Mouse (Mus musculus) skeletal muscle tissue, adult 2 months (tissue): ENCODE measurements around the gene Egfl8.

ENCODE experiments used
- DNase-seq: peaks from one replicate; pipeline ENCODE4 v3.0.0-alpha.2; 2012; ENCODE audit warnings: low read depth, low spot score

Egfl8 gene

DNA sequence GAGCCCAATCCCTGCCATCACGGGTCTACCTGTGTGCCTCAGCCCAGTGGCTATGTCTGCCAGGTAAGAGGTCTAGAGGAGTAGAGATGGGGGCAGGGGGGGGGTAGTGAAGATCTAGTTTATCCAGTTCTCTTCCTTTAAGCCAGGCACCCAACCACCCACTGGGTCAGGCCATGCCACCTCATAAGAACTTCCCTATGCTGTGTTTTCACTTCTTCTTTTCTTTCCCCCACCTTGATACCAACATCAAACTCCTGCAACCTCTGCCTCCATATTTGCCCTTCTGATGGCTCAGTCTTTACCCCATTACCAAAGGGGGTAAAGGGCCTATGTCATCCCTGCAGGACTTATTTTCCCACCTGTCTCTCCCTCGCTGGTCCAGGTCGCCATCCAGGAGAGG is 37.7 kb downstream of the Egfl8 start:
- DNase-seq: no peak

DNA sequence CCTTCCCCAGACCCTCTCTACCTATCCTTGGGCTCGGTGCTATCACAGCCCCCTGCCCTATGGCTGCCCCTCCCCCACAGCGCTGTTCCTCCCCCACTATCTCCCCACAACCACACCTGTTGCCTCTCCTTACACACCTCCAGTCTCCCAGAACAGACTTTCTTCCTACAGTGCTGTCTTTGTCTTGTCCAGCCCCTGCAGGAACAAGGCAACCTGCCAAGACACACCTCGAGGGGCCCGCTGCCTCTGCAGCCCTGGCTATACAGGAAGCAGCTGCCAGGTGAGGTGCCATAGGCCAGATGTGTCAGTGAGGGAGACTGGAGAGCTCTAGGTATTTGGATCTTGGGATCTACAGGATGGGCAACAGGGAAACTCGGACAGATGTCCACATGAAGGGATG is 39.2 kb downstream of the Egfl8 start:
- no peak for DNase-seq

DNA sequence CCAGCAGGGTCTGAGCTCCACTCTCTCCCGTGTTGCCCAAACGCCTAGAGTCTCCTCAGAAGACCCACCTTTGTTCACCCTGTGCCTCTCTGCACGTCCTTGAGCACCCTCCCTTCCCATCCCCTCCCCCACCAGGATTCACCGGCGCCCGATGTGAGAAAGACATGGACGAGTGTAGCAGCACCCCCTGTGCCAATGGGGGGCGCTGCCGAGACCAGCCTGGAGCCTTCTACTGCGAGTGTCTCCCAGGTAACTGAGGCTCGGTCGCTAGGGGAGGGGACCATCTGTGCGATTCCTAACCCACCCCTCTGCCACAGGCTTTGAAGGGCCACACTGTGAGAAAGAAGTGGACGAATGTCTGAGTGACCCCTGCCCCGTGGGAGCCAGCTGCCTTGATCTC is 43.4 kb downstream of the Egfl8 start:
- no peak for DNase-seq

DNA sequence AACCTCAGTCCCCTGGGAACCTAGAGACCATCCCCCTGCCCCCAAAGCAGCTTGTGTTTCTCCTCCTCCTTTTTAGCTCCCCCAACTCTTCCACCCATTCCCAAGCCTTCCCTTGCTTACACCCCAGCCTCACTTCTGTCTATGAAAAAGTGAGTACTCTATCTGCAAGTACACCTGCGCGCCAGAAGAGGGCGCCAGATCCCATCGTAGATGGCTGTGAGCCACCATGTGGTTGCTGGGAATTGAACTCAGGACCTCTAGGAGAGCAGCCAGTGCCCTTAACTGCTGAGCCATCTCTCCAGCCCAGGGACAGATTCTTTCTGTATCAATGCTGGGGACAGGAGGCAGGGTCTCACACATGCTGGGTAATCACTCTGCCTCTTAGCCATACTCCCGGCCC is 43.9 kb downstream of the Egfl8 start:
- no peak for DNase-seq

DNA sequence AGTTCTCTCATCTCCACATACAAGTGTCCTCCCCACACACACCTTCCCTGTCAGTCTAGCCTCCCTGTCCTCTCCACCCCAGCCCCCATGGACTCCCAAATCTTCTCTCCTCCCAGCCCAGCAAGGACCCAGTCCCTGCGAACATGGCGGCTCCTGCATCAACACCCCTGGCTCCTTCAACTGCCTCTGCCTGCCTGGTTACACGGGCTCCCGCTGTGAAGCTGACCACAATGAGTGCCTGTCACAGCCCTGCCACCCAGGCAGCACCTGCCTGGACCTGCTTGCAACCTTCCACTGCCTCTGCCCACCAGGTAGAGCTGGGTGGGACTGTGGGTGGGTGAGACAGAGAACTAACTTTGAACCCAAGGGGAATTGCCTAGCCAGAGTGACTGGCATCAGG is 45.9 kb downstream of the Egfl8 start:
- no peak for DNase-seq

DNA sequence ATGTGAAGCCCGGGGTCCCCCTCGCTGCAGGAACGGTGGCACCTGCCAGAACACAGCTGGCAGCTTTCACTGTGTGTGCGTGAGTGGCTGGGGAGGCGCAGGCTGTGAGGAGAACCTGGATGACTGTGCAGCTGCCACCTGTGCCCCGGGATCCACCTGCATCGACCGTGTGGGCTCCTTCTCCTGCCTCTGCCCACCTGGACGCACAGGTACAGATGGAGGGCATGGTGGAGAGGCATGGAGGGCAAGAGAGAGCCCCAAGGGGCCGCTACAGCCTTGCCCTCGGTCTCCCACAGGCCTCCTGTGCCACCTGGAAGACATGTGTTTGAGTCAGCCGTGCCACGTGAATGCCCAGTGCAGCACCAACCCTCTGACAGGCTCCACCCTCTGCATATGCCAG is 47.4 kb downstream of the Egfl8 start:
- DNase-seq: no peak

DNA sequence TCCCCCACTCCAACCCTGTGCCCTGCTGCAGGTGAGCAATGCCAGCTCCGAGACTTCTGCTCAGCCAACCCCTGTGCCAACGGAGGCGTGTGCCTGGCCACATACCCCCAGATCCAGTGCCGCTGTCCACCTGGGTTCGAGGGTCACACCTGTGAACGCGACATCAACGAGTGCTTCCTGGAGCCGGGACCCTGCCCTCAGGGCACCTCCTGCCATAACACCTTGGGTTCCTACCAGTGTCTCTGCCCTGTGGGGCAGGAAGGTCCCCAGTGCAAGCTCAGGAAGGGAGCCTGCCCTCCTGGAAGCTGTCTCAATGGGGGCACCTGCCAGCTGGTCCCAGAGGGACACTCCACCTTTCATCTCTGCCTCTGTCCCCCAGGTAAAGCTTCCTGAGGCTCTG is 48.5 kb downstream of the Egfl8 start:
- DNase-seq: no peak

DNA sequence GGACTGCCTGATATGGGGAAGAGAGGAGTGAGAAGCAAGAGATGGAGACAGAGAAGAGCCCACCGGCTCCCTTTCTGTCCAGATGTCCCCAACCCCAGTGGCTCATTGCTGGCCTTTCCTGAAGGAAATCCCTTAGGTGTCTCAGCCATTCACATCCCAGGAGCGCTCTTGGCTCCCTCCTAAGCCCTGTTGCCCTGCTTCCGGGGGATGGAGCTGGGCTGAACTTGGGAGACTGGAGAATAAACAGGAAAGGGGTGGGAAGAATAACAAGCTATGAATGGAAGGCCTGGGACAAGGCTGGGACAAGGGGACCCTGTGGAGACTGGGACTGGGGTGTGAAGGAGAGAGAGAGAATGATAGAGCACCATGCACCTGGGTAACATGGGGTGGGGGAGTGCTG is 51.0 kb downstream of the Egfl8 start:
- DNase-seq: no peak

DNA sequence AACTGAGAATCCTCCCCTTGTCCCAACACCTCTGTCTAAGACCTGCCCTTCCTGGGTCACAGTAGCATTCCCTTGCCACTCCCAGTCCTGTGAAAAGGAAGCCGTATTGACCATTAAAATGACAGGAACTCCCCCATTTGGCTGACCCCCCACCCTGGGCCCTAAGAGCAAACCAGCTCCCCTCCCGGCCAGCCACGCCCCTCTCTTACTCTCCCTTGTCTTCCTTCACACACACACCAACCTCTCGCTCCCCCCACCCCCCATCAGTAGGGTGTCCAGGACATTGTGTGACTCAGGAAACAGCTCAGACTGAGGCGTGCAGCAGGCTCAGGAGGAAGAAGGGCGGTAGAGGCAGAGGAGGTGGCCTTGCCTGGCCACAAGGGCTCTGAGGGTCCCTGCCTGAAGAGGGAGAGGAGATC is 51.8 kb downstream of the Egfl8 start, which contains the start of gene Notch4:
Gene Notch4 (plus strand): TSS at position 266 of the 419 bp plus-strand sequence.
- DNase-seq: no peak

DNA sequence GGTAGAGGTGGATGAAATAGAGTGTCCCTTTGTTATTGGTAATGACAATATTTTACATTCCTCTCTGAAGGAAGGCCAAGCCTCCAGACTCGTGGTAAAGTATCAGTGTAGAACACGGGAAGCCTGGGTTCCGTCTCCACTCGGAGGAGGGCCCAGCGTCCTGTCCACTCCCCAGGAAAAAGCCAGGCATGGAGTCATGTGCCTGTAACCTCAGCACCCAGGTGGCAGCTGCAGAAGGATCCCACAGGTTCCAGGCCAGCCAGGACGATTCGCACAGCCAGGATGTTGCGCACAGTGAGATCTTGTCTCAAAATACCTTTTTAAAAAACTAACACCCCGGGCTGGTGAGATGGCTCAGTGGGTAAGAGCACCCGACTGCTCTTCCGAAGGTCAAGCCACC is 52.4 kb downstream of the Egfl8 start:
- no peak for DNase-seq
